Mouse (Mus musculus): ENCODE measurements at regions not wholly inside any gene's neighbourhood (a gene's known extent, or its start where the extent isn't known, plus 50 kb on each side); places are given as distances from the start of the nearest gene placed in this dataset.

DNA sequence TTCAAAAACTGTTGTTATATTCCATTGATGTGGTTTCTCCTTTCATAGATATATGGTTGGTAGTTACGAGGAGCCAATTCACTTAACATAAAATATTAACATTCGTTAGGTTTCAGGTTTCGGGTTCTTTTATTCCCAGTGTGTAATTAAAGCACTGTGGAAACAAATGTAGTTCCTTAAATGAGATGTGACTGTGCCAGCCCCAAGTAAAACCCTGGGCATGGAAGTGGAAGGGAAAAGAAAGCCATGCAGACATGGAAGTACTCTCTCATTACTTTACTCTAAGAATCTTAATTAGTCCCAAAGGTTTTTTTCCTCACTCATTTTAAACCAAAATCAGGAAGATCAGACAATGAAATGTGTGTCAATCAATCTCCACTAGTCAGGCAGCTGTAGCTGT, 784.9 kb upstream of the Apob start:
- no peak for DNase-seq (ENCODE audit: low spot score)

DNA sequence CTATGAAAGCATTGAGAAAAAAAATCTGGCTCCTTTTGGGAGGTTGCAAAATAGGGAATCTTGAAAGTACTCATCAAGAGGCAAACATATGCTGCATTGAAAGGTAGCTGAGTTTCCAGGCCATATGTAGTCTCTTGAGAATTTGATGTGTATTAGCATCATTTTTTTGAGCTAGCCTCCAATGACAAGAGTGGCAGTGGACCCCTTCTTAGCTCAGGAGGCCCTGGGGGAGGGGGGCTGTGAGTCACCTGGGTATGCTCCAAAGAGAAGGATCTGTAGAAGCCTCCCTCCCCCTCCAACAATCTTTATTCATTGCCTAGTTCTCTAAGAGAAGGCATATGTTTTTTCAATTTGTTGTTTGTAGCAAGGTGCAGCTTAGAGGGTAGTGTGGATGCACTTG, 779.4 kb upstream of the Apob start:
- DNase-seq (ENCODE audit: low spot score): no peak

DNA sequence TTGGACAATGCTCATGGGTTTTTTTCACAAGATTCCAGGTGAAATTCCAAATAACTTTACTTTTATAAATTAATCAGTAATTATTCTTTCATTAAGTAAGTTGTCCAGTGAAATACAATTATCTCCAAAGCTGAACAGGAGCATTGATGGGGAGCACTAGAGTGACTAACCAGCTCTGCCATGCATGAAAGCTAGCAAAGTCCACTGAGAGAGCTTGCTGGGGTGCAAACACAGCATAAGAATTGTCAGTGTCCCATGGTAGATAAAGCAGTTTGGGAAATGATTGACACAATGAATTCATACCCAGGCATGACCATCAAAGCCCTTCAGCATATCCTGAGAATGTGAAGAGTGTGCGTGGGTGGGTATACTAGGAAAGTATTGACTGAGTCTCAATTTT, 776.6 kb upstream of the Apob start:
- DNase-seq (ENCODE audit: low spot score): no peak

DNA sequence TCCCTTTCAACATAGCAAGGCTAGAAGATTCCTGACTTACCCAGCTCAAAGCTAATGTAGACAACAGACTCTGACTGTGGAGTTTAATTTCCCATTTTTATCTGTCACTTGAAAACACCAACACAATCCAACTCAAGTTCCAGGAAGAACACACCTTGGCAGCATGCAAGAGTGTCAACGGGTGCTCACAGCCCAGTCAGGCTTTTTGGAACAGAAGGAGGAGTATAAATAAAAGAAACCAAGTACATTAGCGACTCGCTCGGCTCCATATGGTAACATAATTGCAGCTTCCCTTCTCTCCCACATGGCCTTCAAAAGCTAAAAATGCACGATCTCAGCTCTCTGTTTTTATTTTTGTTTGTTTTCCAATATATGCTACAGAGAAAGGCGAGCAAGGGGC, 761.8 kb upstream of the Apob start:
- no peak for DNase-seq (ENCODE audit: low spot score)

DNA sequence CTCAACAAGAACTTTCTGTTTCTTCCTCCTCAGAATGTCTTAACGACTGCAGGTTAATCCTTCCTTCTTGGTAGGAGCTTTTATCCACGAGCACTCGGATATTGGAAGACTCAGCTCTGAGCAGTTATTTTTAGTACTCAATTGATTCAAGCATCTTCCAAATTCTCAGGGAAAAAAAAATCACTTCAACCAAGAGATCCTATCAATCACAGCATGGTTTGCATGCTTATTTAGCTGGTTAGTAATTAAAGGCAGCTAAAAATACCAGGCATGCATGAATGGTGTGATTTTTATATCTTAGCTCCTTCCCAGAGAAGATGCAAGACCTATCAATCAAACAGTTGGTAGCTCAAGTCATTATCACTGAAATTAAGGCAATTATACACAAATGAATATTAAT, 759.9 kb upstream of the Apob start:
- DNase-seq (ENCODE audit: low spot score): no peak

DNA sequence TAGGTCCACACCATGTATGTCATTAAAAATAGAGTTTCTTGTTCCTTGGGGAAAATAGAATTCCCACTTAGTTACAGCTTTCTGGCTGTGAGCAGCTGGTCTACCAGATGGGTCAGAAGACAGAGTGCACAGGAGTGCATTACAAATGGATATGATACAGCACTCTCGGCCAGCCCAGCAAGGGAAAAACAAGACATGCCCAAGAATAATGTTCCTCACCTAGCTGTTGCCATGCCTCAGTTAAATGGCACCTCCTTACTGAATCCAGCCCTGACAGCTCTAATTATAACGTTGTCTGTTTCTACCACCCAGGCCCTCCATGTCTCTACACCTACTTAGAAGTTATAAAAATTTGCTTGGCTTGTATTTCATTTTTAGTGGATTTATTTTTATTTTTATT, 749.3 kb upstream of the Apob start:
- peak; percentile 16 for DNase-seq (ENCODE audit: low spot score)

DNA sequence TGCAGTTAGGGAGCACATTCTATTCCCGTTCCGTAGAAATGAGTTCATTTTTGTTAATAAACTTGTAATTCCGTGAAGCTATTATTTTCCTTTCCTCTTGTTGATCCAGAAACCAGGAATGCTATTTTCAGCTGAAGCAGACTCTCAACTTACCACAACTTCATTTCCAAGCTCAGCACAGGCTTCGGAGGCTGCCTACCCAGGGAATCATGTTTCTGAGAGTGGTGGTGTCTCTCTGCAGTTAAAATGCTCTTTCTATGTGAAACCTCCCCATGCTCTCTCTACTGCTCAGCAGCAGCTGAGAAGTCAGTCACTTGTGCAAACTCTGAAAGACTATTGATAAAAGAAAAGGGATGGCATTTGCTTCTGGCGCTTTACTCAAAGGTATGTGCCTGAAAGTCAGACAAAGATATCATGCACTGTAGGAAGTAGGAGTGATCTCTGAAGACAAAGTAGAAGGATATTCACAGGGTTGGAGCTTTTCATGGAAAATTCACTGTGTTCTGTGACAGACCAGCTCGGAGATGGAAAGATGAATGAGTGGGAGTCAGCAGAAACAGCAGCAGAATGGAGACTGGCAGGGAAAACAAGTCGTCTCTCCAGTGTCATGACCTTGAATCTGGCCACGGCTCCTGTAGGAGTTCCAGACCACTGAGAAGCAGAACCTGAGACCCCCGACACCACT, 748.8 kb upstream of the Apob start:
- no peak for DNase-seq (ENCODE audit: low spot score)

DNA sequence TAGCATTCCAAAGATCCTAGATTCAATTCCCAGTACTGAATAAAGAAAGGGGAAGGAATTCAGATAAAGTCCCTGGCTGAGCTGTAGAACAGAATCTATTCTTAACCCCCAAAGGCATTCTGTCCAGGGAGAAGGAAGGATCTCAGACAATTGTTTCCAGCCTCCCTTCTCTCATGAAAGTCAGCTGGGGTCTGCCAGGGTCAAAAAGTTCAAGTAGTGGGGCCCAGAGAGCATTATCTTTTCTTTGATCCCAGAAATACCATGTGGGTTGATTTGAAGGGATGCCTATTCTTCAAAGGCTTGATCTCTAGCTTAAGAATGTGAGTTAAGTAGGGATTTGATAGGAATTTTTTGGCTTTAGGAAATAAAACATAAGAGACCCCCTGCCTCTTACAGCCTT, 727.1 kb upstream of the Apob start:
- no peak for DNase-seq (ENCODE audit: low spot score)

DNA sequence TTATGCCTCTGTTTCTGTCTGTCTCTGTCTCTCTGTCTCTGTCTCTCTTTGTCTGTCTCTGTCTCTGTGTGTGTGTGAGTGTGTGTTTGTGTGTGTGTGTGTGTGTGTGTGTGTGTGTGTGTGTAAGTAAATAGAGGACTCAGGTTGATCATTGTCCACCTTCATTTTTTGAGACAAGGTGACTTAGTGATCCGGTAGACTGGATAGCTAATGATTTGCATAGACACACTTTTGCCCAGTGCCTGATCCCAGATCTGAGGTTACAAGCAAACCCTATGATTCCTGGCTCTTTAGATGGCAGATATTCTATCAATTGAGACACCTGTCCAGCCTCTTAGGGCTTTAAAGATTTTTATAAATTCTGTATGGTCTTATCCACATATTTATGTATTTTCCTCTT, 706.9 kb upstream of the Apob start:
- DNase-seq (ENCODE audit: low spot score): no peak

DNA sequence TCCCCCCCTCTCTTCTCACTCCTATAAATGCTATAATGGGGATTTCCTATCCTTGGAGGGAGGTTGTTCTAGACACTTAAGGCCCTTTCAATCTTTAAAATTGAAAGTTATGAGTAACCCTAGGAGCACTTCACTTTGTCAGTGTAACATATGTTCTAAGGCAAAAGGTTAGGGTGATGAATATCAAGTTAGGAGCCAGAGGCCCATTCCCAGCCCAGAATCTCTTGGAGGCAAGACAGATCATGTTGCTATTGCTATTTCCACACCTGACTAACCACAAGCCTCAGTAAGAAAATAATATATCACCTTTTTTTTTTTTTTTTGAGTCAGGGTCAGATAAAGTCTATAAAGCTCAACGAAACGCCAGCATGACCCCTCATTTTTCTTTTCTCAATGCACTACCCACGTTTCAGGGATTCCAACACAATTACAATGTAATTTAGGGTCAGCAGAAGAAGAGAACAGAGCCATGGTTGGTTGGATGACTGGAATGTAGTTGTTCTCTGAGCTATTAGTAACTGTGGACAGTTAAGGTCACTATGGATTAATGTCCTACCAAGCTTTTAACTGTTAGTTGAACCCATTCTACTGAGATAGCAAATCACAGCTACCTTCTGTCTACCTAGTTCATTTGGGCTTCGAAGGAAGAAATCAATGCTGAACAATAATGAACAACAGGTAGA, 693.0 kb upstream of the Apob start:
- no peak for DNase-seq (ENCODE audit: low spot score)

DNA sequence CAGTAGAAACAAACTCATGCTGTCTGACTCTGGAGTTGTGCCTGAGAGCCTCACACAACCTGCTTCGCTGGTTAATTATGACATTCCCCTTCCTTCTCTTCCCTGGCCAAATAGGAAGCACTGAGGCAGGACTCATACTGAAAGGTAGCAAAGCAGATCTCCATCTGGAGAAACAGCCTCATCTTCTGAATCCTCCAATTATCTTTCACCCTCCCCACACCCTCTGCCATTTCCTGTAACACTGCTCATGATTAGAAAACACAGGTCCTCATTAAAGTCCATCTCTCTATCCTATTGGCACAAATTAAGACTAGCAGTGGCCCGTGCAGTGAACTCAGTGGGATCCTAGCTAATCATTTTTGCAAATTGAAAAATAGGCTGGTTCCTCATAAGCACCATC, 685.9 kb upstream of the Apob start:
- DNase-seq (ENCODE audit: low spot score): peak; percentile 51

DNA sequence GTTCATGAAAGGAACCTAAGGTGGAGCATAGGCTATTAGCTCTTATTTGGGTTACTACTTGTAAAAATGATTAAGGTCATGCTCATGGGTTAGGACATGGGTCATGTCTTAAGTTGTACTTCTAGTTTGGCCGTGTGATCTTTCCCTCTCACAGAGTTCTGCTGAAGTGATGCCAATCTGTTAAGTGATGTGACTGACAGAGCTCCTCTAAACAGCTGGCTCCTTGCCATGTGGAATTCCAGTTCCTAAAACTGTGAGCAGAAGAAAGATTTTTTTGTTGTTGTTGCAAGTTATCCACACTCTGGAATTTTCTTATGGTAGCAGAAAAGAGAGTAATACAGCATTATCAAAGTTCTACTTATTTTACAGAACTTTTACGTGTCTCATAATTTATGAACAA, 680.4 kb upstream of the Apob start:
- DNase-seq (ENCODE audit: low spot score): no peak

DNA sequence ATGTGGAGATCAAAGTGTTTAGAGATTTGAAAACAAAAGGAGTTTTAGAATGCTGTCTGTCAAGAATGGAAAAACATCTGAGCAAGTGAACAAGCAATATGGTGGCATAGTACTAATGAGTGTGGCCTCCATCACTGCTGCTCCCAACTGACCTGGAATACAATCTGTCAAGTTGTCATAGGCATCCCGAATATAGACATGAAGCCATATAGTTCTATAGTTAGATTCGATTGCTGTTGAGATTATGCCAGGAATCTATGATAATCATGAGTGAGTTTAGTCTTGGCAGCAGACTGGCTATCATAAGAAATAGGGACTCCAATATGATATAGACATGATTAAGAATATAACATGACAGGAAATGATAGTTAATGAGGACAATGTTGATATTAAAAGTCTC, 656.0 kb upstream of the Apob start:
- no peak for DNase-seq (ENCODE audit: low spot score)

DNA sequence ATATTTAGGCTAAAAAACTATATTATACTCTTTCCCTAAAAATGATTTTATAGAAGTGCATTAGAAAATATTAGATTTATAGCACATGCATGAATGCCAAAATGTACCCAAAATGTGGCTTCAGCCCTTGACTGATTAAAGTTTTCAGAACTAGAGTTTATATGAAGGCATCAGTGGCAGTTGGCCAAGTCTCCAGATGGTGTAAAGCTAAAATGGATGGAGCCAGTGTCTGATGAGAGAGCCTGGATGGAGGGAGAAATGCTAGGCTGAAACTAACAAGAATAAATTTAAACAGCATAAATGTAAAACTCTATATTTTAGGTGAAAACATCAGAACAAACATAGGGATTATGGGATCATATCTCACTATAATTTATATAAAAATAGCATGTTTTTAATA, 648.8 kb upstream of the Apob start:
- no peak for DNase-seq (ENCODE audit: low spot score)

Measured in retina, embryonic 14.5 days (tissue).